Mouse (Mus musculus): ENCODE results near the gene Naa80.
A peak's percentile ranks its signal among the peaks of the same experiment; 100 is the strongest.
"Not testable (repeated sequence)": the region's sequence is repeated elsewhere in the genome, so short reads cannot be mapped to it uniquely, and the experiment has no call there.

Gene Naa80

GRCm38 (mm10) chr9:107551117-107551889 lies 27.4 kb upstream of the Naa80 start, which contains the start of gene Rassf1:
TSS of gene Rassf1 (plus strand) at chr9:107551555.
- peak in 1 of 2 experiments; percentile 39 for DNase-seq

- no peak for DNase-seq
Observed at GRCm38 (mm10) chr9:107551890-107552355, 26.8 kb upstream of the Naa80 start.

DNA sequence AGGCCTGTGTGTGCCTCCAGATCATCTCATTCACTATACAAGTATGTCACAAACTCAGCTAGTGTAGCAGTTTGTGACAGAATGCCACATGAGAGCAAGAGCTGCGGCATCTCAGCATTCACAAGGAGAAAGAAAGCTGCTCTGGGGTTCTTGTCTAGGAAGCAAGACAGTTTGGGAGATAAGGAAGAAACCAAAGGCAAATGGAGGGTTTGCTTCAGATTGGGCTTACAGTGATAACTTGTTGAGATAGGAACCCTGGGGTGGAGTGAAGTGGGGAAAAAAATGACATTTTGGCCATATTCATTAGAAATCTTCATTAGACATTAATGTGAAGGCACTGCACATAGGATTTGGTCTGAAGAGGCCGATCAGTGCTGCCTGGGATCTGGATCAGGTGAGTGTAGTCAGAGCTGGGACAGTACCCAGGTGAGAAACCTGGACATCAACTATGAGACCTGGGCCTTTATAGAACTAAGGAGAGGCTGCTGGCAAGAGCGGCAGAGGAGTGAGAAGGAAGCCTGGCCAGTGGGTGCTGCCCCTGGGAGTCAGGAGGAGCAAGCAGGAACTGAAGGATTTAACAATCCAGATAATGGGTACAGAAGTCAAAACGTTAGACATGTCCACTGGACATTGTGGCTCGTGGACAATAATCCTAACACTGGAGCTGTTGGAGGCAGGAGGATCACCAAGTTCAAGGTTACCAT lies 25.8 kb upstream of the Naa80 start:
- DNase-seq: no peak

DNA sequence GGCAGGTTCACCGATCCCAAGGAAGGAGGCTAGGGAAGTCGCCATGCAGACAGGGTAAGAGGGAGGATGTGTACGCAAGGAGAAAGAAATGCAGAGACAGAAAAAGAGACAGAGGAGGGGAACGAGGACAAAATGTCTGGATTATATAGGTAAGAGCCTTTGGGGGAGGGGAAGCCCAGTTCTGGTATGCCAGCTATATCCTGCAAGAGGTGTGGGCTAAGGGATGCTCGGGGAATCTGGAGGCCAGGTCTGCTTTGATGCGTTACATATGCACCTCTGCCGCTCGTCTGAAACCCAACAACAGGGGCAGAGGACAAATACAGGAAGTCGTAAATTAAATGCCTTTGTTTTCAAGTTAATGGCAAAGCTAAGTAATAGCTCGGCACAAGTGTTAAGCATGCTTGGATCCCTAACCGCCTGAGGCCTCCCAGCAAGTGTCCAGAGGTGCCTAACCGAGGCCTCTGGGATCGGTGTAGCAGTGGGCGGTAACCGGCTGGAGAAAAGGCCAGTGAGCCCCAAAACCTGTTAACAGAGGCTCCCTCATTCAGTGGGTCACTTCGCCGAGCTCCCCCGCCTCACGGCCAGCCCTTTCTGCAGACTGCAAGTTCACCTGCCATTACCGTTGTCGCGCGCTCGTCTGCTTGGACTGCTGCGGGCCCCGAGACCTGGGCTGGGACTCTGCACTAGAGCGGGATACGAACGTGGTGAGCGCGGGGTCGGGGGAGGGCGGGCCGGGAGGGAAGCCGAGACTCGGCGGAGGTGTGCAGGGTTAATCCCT lies 25.0 kb upstream of the Naa80 start:
- DNase-seq: peak; percentile 51 to 58

GRCm38 (mm10) chr9:107554319-107554825 lies 24.3 kb upstream of the Naa80 start:
- DNase-seq: peak; percentile 92 to 95

- DNase-seq: no peak
Observed at GRCm38 (mm10) chr9:107555031-107555457, 23.6 kb upstream of the Naa80 start.

DNA sequence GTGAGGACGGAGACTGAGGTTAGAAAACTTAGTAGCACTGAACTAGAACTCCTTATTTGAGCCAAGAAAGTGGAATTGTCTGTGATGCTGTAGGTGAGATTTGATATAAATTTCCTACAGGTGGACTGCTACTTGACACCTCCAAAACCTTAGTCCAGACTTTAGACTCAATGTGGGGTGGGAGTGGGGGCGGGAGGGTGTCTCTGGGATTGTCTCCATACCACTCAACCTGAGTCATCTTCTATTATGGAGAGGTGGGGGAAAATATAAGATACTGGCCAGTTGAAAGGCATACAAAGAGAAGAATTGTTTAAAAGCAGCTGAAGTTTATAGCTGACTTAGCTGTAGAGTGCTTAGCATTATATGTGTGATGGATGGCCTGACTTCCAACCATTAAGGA lies 23.0 kb upstream of the Naa80 start:
- no peak for DNase-seq

GRCm38 (mm10) chr9:107556346-107556745 lies 22.3 kb upstream of the Naa80 start:
- DNase-seq: no peak

- peak; percentile 94 to 95 for DNase-seq
Observed at GRCm38 (mm10) chr9:107563029-107563581, 15.6 kb upstream of the Naa80 start, which contains the start of gene Tusc2. TSS of gene Tusc2 (plus strand) at chr9:107563255.

GRCm38 (mm10) chr9:107565556-107565955 lies 13.1 kb upstream of the Naa80 start:
- DNase-seq: not testable (repeated sequence)

DNA sequence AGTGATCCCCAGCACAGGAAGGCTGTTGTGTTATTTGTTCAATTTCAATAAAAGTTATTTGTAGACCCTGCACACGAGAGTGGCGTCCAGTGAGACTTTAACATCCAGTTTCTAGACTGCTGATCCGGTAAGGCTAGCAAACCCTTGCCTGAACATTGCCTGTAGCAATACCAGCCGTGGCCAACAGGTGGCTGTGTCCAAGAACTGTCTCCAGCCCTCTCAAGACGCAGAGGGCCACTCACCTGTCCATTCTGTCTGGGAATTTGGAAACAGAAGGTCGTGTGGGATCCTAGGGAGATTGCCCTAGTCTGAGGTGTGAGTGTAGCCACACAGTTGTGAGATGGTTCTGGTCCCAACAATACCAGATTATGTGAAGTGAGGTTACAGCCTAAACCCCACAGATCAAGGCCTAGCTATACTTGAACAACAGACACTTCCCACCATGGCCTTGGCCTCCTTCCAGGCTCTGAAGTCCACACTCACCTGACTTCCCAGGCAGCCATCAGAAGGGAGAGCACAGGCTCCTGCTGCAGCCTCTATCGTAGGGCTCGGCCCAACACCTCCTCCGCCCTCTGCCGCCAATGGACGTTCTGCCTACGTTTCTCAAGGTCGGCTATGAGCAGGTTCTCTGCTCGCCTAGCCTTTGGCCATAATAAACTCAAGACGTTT lies 12.5 kb upstream of the Naa80 start:
- peak; percentile 83 to 86 for DNase-seq

DNA sequence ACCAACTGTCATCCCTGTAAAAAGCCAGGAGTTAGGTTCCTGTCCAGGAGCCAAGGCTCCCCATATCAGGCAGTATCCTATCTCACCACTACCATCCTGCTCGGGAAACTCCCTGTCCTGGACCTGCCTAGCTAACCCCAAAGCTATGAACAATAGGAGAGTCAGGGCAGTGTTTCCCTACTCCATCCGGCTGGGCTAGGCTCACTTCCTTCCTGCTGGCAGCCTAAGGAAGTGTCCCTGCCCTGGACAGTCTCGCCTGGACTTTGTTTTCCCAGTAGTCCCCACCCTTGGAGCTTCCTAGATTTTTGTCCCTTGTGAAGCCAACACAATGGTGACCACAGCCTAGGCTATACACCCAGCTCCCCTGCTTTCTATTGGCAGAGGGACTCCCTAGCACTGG lies 11.8 kb upstream of the Naa80 start:
- DNase-seq: no peak

GRCm38 (mm10) chr9:107567702-107568319 lies 10.9 kb upstream of the Naa80 start, which contains the start of gene Hyal2:
TSS of gene Hyal2 (plus strand) at chr9:107567945.
- no peak for DNase-seq

- peak; percentile 75 to 78 for DNase-seq
Observed at GRCm38 (mm10) chr9:107568331-107569261, 10.1 kb upstream of the Naa80 start.

GRCm38 (mm10) chr9:107569270-107569669 lies 9.4 kb upstream of the Naa80 start:
- no peak for DNase-seq

DNA sequence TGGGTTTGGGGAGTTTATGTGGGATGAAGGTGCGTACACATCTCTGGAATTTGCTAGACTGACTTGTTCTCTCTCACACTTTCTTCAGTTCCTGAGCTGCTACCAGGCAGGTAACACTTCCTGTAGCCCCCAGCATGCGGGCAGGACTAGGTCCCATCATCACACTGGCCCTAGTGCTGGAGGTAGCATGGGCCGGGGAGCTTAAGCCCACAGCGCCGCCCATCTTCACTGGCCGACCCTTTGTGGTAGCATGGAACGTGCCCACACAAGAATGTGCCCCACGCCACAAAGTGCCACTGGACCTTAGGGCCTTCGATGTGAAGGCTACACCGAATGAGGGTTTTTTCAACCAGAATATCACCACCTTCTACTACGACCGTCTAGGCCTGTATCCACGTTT lies 8.7 kb upstream of the Naa80 start:
- no peak for DNase-seq

GRCm38 (mm10) chr9:107570845-107571244 lies 7.8 kb upstream of the Naa80 start:
- no peak for DNase-seq

GRCm38 (mm10) chr9:107571534-107572326 lies 7.0 kb upstream of the Naa80 start:
- no peak for DNase-seq

GRCm38 (mm10) chr9:107572327-107572662 lies 6.4 kb upstream of the Naa80 start:
- DNase-seq: no peak

Measured in cerebellum, postnatal 36 days (tissue).